Mouse (Mus musculus) 3134 (cell line): ENCODE results near the gene Msi1.

Experiments
- DNase-seq: peaks from one replicate; pipeline ENCODE4 v3.0.0-alpha.2; 2011; ENCODE audit warnings: low spot score; ENCODE audit not compliant: insufficient read length; ENCODE audit errors: extremely low read depth

Msi1 gene

DNA sequence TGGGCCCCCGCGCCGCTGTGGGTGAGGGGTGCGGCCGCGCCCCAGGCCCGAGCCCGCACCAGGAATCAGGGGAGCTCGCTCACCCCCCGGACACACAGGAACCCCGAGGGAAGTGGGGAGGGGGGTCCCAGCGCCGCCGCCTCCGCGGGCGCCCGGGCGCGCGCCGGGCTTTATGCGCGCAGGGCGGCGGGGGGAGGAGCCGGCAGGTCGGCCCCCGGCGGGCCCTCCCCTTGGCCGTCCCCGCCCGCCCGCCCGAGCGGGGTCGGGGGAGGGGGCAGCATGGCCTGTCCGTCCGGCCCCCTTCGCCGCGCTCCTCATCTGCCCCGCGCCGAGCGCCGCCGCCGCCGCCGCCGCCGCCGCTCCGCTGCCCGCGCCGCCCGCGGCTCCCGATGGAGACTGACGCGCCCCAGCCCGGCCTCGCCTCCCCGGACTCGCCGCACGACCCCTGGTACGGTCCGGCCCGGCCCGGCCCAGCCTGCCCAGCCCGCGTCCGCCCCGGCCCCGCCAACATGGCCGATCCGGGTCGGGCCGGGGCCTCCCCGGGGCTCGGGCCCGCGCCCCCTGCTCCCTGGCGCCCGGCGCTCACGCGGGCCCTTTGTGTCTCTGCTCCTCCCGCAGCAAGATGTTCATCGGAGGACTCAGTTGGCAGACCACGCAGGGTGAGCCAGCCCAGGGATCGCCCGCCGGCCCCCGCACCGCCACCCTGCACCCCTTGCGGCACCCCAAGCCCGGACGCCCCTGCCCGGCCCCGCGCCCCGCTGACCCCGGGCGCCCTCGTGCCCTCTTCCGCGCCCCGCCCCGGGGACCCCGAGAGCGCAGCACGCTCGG lies at the start of gene Msi1:
Gene Msi1, plus strand, starts transcription at position 241 of the 828 bp plus-strand sequence.
- no peak for DNase-seq

DNA sequence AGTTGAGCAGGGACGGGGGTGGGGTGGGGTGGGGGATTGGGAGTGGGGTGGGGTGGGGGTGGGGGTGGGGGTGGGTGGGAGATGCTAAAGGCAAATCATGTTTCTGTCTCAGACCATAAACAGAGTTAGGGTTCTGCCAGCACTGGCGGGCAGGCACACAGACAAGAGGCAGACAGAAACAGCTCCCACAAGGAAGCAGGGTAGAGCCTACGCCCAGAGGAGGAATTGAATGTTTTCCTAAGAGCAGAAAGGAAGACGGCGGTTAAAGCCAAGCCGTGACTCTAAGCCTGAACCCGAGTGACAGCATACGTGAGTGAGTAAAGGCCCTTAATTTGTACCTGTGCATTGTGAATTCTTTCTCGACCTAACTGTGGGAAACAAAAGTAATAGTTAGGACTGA lies 37.5 kb upstream of the Msi1 start:
- no peak for DNase-seq

DNA sequence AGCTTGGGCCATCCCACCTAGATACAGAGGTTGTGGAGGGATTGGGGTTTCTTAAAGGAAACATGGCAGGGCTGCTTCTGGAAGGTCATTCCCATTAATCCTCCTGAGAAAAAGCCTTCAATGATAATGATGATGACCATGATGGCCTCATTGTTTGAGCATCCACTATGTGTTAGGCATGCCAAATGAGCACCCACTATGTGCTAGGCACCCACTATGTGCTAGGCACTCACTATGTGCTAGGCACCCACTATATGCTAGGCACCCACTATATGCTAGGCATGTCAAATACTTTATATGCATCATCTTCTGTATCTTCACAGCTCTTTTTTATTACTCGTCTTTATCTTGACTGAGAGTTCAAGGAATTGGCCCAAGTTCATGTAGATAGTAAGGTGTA lies 36.4 kb upstream of the Msi1 start:
- DNase-seq = no peak

DNA sequence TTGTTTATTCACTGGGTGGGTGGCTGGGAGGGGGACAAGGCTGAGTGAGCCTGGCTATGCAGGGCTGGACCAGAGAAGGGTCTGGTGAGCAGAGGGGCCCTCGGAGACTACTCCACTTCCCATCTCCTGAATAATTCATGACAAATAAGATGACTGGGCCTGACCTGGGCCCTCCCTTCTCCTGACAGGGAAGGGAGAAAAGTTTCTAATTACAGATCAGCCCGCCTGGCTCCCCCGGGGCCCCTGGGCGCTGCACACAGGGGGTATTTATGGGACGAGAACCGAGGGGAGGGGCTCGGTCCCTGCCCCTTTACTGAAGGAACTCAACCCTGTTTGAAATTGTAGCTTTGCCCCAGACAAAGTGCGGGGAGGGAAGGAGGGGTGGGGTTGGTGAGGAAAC lies 35.2 kb upstream of the Msi1 start:
- no peak for DNase-seq

GRCm38 (mm10) chr5:115394836-115395235 lies 34.6 kb upstream of the Msi1 start:
- DNase-seq = no peak

GRCm38 (mm10) chr5:115396654-115397053 lies 32.7 kb upstream of the Msi1 start:
- no peak for DNase-seq

DNA sequence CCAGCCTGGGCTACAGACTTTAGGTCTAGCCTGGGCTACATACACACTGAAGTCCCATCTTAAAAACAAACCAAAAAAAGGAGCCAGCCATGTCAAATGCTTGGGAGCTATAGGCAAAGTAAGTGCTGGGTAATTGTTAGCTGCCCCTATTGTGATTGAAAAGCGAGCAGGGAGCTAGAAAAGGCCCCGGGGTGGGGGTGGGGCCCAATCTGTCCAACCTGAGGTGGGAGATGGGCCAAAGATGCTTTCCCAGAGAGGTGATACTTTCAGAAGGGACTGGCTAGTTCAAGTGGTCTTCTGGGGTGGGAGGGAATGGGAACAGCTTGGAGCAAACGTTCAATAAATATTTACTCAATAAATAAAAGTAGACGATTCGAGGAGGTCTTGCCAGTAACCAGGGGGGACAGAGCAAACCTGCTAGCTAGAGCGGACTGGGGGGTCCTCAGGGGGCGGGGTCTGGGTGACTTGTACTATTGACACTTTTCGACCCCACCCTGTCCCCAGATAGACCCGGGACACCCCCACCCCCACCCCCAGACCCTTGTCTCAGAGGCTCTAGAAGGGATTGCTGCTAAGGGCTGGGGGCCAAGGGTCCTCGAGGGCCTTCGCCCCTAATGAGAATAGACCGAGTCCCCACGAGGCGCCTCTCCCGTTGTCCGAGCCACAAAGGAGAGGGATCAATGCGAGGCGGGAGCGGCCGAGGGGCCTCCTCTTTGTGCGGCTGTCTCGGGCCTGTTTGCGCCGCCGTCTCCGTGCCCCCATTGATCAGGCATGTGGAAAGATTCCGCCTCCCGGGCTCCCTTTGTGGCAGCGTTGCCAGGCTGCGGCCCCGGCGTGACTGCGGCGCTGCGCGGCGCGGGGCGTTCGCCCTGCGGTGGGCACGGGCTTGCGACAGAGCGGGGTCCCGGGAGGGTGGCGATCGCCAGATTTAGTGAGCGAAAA lies 31.3 kb upstream of the Msi1 start:
- DNase-seq = no peak

GRCm38 (mm10) chr5:115402063-115402462 lies 27.3 kb upstream of the Msi1 start:
- DNase-seq = no peak

- DNase-seq = no peak
Measured at GRCm38 (mm10) chr5:115403436-115404140, 25.8 kb upstream of the Msi1 start.

GRCm38 (mm10) chr5:115404241-115404794 lies 25.1 kb upstream of the Msi1 start:
- no peak for DNase-seq

DNA sequence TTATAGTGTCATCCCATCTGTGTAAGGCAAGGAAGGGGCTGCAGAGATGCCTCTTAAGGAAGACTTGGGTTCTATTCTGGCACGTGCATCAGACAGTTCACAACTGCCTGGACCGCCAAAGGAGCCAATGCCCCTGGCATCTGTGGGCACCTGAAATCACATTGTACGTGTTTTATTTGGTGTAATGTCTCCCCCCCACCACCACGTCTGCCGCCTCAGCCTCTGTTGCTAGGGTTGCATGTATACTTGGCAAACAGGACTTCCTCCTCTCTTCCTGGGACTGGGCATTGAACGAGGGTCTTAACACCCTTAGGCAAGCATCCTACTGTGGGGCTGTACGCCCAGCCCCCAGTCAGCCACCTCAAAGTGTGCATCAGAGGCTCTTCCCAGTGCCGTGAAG lies 24.2 kb upstream of the Msi1 start:
- no peak for DNase-seq

GRCm38 (mm10) chr5:115408110-115408509 lies 21.3 kb upstream of the Msi1 start:
- DNase-seq = no peak

DNA sequence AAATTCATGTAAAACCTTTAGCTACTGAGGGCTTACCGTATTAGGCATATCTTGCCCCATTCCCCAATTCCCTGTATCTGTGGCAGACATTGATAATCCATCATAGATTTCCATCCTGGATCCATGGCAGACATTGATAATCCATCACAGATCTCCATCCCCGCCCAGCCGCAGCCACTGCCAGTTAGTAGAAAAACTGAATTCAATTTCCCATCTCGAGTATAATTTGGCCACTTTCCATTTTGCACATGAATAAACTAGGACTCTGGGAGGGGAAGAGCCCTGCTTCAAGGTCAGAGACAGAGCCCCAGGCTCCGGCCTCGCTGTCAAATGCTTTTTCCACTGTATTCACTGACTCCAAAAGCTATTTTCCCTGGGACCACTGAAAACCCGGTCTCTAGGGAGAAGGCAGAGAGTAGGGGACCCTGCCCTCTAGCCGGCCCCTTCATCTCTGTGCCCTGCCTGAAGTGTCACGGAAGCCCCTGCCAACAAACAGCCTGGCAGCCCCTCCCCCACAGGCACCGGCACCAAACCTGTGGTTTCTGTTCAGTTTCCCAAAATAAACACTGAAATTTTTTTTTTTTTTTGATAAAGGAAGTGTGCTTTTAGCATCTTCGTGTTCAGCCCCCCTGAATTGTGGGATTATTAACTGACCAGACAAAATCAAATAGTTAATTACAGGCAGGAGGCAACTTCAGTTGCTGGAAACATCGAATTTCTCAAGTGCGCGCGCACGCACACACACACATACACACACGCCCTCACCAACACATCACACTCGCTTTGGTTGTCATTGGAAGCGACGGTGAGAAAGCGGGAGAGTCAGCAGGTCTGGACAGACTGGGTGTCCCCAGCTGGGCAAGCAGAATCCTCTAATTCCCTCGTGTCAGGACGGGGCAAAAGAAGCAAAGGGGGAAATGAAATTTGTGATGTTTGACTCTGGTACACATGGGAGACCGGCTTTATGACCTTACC lies 14.0 kb upstream of the Msi1 start:
- no peak for DNase-seq

GRCm38 (mm10) chr5:115428831-115429358 lies 504 bp upstream of the Msi1 start:
- DNase-seq = no peak

- no peak for DNase-seq
Measured at GRCm38 (mm10) chr5:115430187-115430960, 975 bp downstream of the Msi1 start.

GRCm38 (mm10) chr5:115431061-115431897 lies 1.9 kb downstream of the Msi1 start:
- DNase-seq = no peak

- DNase-seq = no peak
Measured at GRCm38 (mm10) chr5:115431898-115432259, 2.5 kb downstream of the Msi1 start.

GRCm38 (mm10) chr5:115432395-115432794 lies 3.0 kb downstream of the Msi1 start:
- DNase-seq = no peak
